Mouse (Mus musculus) olfactory bulb, adult 2 months (tissue): Measurements from ENCODE around the gene Sh3pxd2a.

Source experiments
- CTCF ChIP-seq: fragments of 200-500 bp; IDR thresholded peaks from 2 replicates; pipeline ENCODE4 v1.5.1; 2012; ENCODE audit warnings: low read depth, mild to moderate bottlenecking, low read length, moderate library complexity; ENCODE audit not compliant: insufficient read depth
- POLR2A ChIP-seq: fragments of 200-500 bp; IDR thresholded peaks from 2 replicates; pipeline ENCODE4 v1.6.1; 2012; ENCODE audit warnings: mild to moderate bottlenecking, low read depth, low read length, moderate library complexity; ENCODE audit not compliant: insufficient read depth

DNA sequence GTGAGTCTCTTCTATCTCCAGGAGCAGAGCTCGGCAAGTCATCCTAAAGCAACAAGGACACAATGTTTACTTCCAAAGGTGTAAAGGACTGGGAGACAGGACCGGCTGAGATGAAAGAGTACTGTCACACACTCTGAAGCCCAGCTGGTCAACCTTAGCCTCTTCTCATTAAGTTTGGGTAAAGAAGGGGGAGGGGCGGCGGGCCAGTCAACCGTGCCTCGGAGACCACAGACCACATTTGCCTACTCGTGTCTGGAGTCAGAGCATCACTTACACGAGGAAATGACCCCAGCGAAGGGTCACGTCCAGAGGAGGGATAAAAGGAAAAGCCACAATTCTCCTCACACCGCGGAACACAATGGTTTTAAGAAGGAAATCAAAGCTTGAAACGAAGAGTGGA, 995 bp downstream of the Sh3pxd2a start:
- TF ChIP-seq POLR2A (no peak), CTCF (no peak)
